Mouse (Mus musculus) regulatory T cell (primary cell): ENCODE measurements around the gene Sectm1b.

Source experiments
- in situ Hi-C: fragments of 300-600 bp; cut with MboI, MseI; formaldehyde crosslinking; loops from one replicate; pipeline ENCODE4 v1.15.1; 2025; ENCODE audit warnings: high pct_unique_total_duplicates

The Sectm1b gene

GRCm38 (mm10) chr11:121033118-121033517 is 30.3 kb downstream of the Sectm1b start:
- in situ Hi-C loops: loop anchor here (25.0 kb wide), 1 partner anchor 1221 kb away; no protein-coding TSS in a partner anchor

- in situ Hi-C loops: loop anchor here (25.0 kb wide), 1 partner anchor 1215 kb away; no protein-coding TSS in a partner anchor
Measured at GRCm38 (mm10) chr11:121027259-121027658, 36.1 kb downstream of the Sectm1b start.

GRCm38 (mm10) chr11:121024163-121024562 is 39.2 kb downstream of the Sectm1b start:
- in situ Hi-C loops: no loop called here

GRCm38 (mm10) chr11:121019501-121019900 is 43.9 kb downstream of the Sectm1b start:
- in situ Hi-C loops: no loop called here

- in situ Hi-C loops: no loop called here
Measured at GRCm38 (mm10) chr11:121017703-121018102, 45.7 kb downstream of the Sectm1b start.

- in situ Hi-C loops: no loop called here
Measured at GRCm38 (mm10) chr11:121015472-121015871, 47.9 kb downstream of the Sectm1b start.

GRCm38 (mm10) chr11:121014896-121015300 is 48.5 kb downstream of the Sectm1b start:
- in situ Hi-C loops: no loop called here

- in situ Hi-C loops: no loop called here
Measured at GRCm38 (mm10) chr11:121013656-121014055, 49.7 kb downstream of the Sectm1b start.

- in situ Hi-C loops: no loop called here
Measured at GRCm38 (mm10) chr11:121010044-121010755, 53.2 kb downstream of the Sectm1b start.

- in situ Hi-C loops: no loop called here
Measured at GRCm38 (mm10) chr11:121006184-121006583, 57.2 kb downstream of the Sectm1b start.

GRCm38 (mm10) chr11:121004281-121004680 is 59.1 kb downstream of the Sectm1b start:
- in situ Hi-C loops: no loop called here
